In genomic region chr4:153175660-153176059, GRCm38 (mm10) we compare ENCODE assay signal across 7 mouse cellular contexts.
DNase-seq lines count a peak whose midpoint lies in the region; ATAC-seq lines count a peak whose summit lies in the region.

No protein-coding gene starts in this region.

- H3K4me2 ChIP-seq in midbrain, embryonic 13.5 days (replicated peaks): no peak overlapping the region

- DNase-seq in urinary bladder, adult 2 months (ENCODE audit: low spot score): peak; percentile 21
- DNase-seq in urinary bladder, postnatal 36 days (ENCODE audit: low spot score in 2 of 2): no peak
- peak; percentile 81 to 83 for DNase-seq in cerebellum, postnatal 10 days
- peak; percentile 20 to 46 for DNase-seq in heart, postnatal 10 days
- peak; percentile 35 to 74 for DNase-seq in kidney, postnatal 36 days

- no peaks in the 10 kb centered on the region for H3K36me3 ChIP-seq in midbrain, embryonic 13.5 days

- 0 out of 2 replicates have a peak, but pooled peaks cover 3% of the 10 kb centered on the region for H3K4me1 ChIP-seq in midbrain, embryonic 13.5 days (replicated peaks)

- no peak overlapping the region for H3K27ac ChIP-seq in midbrain, embryonic 13.5 days

- 9% methylated on average over 12 of the region's 12 CpGs for WGBS in midbrain, embryonic 13.5 days

- H3K4me3 ChIP-seq in midbrain, embryonic 13.5 days (replicated peaks): no peak overlapping the region

- H3K27me3 ChIP-seq in midbrain, embryonic 13.5 days: no peaks in the 10 kb centered on the region

- no peak overlapping the region for H3K9ac ChIP-seq in midbrain, embryonic 13.5 days (replicated peaks)

- H3K9me3 ChIP-seq in midbrain, embryonic 13.5 days: peaks cover 5% of the 10 kb centered on the region; the same call in 1 of the 2 replicates

- ATAC-seq in midbrain, embryonic 13.5 days: peak; percentile 20; the same call in 1 of the 2 replicates
- no peak for ATAC-seq in inflammation-experienced regulatory T-cells, adult 6 months

- intact Hi-C loops in heart, postnatal 10 days (cut with DNase I): loop anchor here (1.0 to 10.0 kb wide), 4 partner anchors 69 to 759 kb away; no protein-coding TSS in a partner anchor

Comparison
In these comparisons a context has a peak if more than half of its experiments do, and no peak if none do; other contexts are left out.
1. DNase-seq: peak in urinary bladder, adult 2 months (single experiment), cerebellum, postnatal 10 days (2 of 2), heart, postnatal 10 days (2 of 2) and kidney, postnatal 36 days (2 of 2); none in urinary bladder, postnatal 36 days (0 of 2).